Mouse (Mus musculus): ENCODE measurements around the gene Ston2. TPM values are rescaled to one million over a fixed set of nuclear protein-coding genes. Genes with fewer than 3 reads are reported as not detected.
"Not testable (repeated sequence)": the region's sequence is repeated elsewhere in the genome, so short reads cannot be mapped to it uniquely, and the experiment has no call there.

The Ston2 gene
- polyA plus RNA-seq, 1 experiment from 2014 or later: 11.1 TPM

DNA sequence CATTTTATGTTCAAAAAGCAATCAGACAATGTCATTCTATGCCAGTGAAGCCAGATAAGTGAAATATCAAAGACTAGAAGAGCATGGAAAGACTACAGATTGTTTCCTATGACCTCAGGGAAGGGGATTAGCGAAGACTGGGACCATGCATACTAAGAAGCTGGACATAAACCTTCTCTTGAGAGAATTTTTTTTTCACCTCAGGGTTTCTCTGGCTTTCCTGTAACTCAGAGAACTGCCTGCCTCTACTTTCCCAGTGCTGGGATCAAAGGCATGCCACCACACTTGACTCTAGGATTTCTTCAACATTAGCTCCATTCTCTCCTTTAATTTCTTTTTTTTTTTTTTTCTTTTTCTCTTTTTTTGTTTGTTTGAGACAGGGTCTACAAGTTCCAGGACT, 197.0 kb downstream of the Ston2 start:
- WGBS: 85% methylated on average over 1 of the region's 1 CpGs
- Histone ChIP-seq H3K27me3 (no peaks in the 10 kb centered on the region), H3K36me3 (no peaks in the 10 kb centered on the region), H3K9me3 (no peaks in the 10 kb centered on the region), H3K4me2 (peak overlapping the region; percentile 65), H3K4me1 (peaks cover 17% of the 10 kb centered on the region), H3K27ac (peak overlapping the region; percentile 100), H3K9ac (peak overlapping the region; percentile 58; the same call in 1 of the 2 replicates), H3K4me3 (0 out of 2 replicates have a peak overlapping the region, but pooled peaks have one; percentile 93)
- ATAC-seq (ENCODE audit: borderline replicate concordance, extremely low read depth, low FRiP score, low TSS enrichment): no peak

DNA sequence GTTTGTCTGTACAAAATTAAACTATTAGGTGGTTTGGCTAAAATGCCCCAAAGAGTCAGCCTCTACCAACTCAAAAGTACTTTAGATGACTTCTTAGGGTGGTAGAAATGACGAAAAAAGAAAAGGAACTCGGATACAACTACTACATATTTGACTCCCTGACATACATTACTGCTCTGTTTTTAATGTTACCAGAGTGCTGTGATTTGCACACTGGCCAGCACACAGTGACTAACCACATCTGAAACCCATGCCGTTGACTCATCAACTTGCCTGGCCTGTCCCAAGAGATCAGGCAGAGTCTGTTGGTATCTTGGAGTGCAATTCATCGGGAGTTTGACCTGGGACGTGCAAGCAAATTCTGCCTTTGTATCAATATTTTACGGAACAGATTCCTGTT, 197.5 kb downstream of the Ston2 start:
- no peaks in the 10 kb centered on the region for H3K27me3 ChIP-seq
- peak overlapping the region; percentile 58 for H3K9ac ChIP-seq
- peak overlapping the region; percentile 100 for H3K27ac ChIP-seq
- WGBS: 28% methylated on average over 6 of the region's 6 CpGs
- H3K9me3 ChIP-seq: no peaks in the 10 kb centered on the region
- 0 out of 2 replicates have a peak, but pooled peaks cover 3% of the 10 kb centered on the region for H3K36me3 ChIP-seq
- peak overlapping the region; percentile 93 for H3K4me3 ChIP-seq
- H3K4me2 ChIP-seq: peak overlapping the region; percentile 65
- H3K4me1 ChIP-seq: peaks cover 17% of the 10 kb centered on the region
- no peak for ATAC-seq (ENCODE audit: borderline replicate concordance, extremely low read depth, low FRiP score, low TSS enrichment)

DNA sequence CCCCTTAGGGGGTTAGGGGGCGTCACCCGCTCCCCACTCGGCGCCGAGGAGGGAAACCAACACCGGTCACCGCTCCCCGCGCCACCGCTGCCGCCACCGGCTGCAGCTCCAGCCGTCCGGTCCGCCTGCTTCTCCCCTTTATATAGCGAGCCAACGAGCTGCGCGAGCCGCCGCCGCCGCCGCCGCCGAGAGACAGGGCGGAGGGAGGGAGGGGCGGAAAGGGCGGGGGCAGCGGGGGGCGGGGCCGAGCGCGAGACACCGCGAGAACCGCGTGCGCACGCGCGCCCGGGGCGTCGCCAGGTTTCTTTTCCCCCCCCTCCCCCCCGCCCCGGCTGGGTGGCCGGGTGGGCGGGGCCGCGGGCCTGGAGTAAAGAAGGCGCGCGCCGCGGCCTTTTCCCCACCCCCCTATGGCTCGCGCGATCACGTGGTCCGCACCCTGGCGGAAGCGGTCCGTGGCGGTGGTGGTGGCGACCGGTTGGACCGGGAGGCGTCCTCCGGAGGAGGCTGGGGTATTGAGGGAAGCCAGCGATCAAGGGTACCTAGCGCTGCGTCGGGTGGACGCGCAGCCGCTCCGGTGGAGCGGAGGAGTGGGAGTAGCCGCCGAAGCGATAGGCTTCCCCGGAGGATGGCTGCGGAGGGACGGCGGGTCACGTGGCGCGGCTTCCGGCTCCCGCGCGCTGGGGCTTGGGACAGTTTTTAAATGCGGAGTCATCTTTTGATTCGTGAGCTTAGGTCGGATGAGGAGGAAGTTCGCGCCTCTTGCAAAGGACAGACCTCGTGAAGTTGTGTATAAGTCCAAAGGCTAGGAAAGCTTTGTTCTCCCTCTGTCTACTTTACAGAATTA, 198.1 kb downstream of the Ston2 start, which contains the start of gene Gtf2a1:
Gene Gtf2a1, minus strand, starts transcription at position 641 of the 844 bp plus-strand sequence.
- peak; percentile 90 for ATAC-seq (ENCODE audit: borderline replicate concordance, extremely low read depth, low FRiP score, low TSS enrichment)
- H3K36me3 ChIP-seq: peaks cover 6% of the 10 kb centered on the region; the same call in 1 of the 2 replicates
- no peaks in the 10 kb centered on the region for H3K9me3 ChIP-seq
- under 1% methylated on average over 69 of the region's 99 CpGs for WGBS
- H3K4me3 ChIP-seq: peak within 1 kb of the TSS; percentile 93
- H3K27ac ChIP-seq: peak within 1 kb of the TSS; percentile 100
- peak within 1 kb of the TSS; percentile 65 for H3K4me2 ChIP-seq
- no peaks in the 10 kb centered on the region for H3K27me3 ChIP-seq
- peak within 1 kb of the TSS; percentile 100 for H3K9ac ChIP-seq
- H3K4me1 ChIP-seq: peaks cover 17% of the 10 kb centered on the region

DNA sequence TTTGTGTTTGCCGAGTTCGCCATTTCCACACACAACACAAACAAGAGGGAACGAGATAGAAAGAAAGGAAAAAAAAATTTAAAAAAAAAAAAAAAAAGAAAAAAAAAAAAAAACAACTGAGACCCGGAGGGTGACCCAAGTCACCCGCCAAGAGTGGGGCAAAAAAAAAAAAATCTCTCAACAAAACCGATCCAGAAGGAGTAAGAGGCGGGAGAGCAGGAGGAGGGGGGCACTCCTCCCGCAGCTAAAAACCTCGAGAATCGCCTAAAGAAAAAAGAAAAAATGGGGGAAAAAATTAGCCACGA, 198.7 kb downstream of the Ston2 start:
- peaks cover 17% of the 10 kb centered on the region for H3K4me1 ChIP-seq
- peaks cover 11% of the 10 kb centered on the region; the same call in 1 of the 2 replicates for H3K36me3 ChIP-seq
- H3K9me3 ChIP-seq: no peaks in the 10 kb centered on the region
- peak overlapping the region; percentile 100 for H3K9ac ChIP-seq
- peak overlapping the region; percentile 54 for H3K4me2 ChIP-seq
- H3K27me3 ChIP-seq: no peaks in the 10 kb centered on the region
- WGBS: 0% methylated on average over 11 of the region's 11 CpGs
- peak overlapping the region; percentile 100 for H3K27ac ChIP-seq
- H3K4me3 ChIP-seq: peak overlapping the region; percentile 93
- no peak for ATAC-seq (ENCODE audit: borderline replicate concordance, extremely low read depth, low FRiP score, low TSS enrichment)

DNA sequence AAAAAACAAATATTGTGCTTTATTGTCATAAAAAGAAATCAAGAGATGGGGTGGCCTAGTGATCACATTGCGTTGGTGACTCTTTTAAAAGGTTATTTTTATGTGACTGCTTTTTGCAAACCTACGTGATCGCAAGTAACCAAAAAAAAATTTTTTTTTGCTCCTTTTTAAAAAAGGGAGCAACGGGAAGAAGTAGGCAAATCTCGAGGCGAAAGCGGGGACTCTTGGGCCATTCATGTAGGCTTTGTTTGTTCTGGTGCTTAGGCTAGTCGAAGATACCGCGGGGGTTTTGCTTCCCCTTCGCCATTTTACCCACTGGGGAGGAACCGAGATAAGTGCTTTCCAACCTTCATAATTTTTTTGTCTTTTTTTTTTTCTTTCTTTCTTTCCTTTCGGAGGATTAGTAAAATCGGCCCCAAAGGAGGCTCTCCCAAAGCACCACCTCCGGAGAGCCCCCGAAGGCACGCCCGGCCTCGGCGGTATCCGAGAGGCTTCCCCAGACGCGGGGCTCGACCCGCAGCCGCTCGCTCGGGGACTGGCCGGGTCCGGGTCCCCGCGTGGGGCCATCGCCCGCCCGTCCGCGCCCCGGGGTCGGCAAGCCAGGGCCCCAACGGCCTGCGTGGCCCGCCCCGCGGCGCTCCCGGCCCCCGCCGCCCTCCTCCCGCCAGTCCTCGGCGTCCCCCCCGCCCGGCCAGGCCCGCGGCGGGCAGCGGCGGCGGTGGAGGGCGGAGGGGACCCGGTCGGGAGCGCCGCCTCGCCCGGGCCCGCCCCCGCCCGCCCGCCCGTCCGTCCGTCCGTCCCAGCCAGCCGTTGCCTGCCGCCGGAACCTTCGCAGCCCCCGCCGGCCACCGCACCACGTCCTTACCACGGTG, 199.3 kb downstream of the Ston2 start:
- Histone ChIP-seq H3K4me3 (peak overlapping the region; percentile 93), H3K27me3 (no peaks in the 10 kb centered on the region), H3K9me3 (no peaks in the 10 kb centered on the region), H3K27ac (peak overlapping the region; percentile 100), H3K36me3 (peaks cover 17% of the 10 kb centered on the region; the same call in 1 of the 2 replicates), H3K4me1 (peaks cover 17% of the 10 kb centered on the region), H3K9ac (peak overlapping the region; percentile 100), H3K4me2 (peak overlapping the region; percentile 54)
- under 1% methylated on average over 56 of the region's 83 CpGs for WGBS
- 0 out of 2 replicates have a peak, but pooled peaks have one; percentile 5 for ATAC-seq (ENCODE audit: borderline replicate concordance, extremely low read depth, low FRiP score, low TSS enrichment)

DNA sequence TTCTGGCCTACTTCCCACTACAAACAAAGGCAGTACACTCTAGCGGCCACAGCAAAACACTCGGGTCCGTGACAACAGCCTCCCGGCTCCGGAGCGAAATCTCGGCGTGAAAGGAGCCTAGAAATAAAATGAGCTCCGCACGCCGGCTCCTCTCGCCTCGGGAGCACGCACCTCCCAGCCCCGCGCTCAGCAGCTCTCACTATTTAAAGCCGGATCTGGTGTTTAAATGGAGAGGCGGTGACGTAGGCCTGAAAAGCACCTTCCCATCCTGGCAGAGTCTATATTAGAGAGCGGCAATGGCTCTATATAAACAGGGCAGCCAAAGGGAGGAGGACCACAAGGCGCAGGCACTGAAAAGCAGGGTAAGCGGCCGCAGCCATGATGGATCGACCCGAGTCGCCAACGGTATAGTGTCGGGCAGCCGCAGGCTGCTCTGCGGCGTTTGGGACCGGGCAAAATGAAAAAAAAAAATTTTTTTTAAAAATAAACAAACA, 200.0 kb downstream of the Ston2 start:
- Histone ChIP-seq H3K9me3 (no peaks in the 10 kb centered on the region), H3K27ac (peak overlapping the region; percentile 100), H3K36me3 (peaks cover 21% of the 10 kb centered on the region; the same call in 1 of the 2 replicates), H3K4me2 (peak overlapping the region; percentile 54), H3K4me3 (peak overlapping the region; percentile 93), H3K4me1 (peaks cover 18% of the 10 kb centered on the region), H3K9ac (peak overlapping the region; percentile 100), H3K27me3 (no peaks in the 10 kb centered on the region)
- ATAC-seq (ENCODE audit: borderline replicate concordance, extremely low read depth, low FRiP score, low TSS enrichment): peak; percentile 85
- under 1% methylated on average over 32 of the region's 32 CpGs for WGBS

DNA sequence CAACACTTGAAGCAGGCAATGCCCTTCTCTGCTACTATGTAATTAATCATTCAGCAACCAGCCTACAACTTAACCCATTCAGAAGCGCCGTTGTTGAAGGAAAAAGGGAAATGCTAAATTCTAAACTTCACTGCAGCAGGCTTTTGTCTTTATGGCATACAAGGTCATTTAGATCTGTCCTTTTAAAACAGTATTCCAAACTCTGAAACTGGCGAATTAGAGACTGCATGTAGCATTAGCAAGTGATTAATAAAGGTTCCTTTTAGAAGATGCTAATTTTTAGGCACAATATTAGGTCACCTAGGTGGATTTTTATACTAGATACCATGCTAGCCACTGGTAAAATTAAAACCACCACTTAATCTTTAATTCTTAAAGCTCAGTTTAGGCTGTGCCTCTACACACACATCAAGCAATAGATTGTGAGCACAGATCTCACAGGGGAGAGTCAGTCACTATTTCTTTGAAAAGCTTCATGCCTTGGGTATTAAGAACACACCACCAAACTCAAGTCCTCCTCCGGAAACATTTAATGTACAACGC, 200.6 kb downstream of the Ston2 start:
- peak overlapping the region; percentile 100 for H3K27ac ChIP-seq
- H3K27me3 ChIP-seq: no peaks in the 10 kb centered on the region
- WGBS: 6% methylated on average over 5 of the region's 5 CpGs
- H3K9me3 ChIP-seq: no peaks in the 10 kb centered on the region
- peaks cover 24% of the 10 kb centered on the region; the same call in 1 of the 2 replicates for H3K36me3 ChIP-seq
- H3K4me1 ChIP-seq: peaks cover 23% of the 10 kb centered on the region
- H3K4me3 ChIP-seq: peak overlapping the region; percentile 93
- H3K9ac ChIP-seq: peak overlapping the region; percentile 100
- ATAC-seq (ENCODE audit: borderline replicate concordance, extremely low read depth, low FRiP score, low TSS enrichment): no peak
- H3K4me2 ChIP-seq: peak overlapping the region; percentile 54

DNA sequence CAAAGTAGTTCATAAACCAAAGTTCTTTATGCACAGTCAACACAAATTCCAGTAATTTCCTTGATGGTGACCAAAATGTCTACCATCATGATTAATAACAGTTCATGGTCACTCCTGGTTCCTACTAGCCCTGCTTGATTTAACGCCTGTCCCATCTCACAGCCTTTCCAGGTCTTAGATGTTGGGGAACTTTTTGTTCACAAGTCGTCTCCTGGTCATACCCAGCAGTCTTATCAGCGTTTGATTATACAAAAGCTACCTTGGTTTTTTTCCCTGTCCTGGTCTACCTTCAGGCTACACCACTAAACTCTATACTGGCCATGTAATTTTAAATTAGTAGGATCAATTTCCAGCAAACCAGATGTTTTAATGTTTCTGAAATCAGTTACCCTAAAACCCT, 201.1 kb downstream of the Ston2 start:
- 36% methylated on average over 3 of the region's 3 CpGs for WGBS
- peaks cover 24% of the 10 kb centered on the region for H3K4me1 ChIP-seq
- peaks cover 24% of the 10 kb centered on the region; the same call in 1 of the 2 replicates for H3K36me3 ChIP-seq
- peak overlapping the region; percentile 54 for H3K4me2 ChIP-seq
- H3K4me3 ChIP-seq: peak overlapping the region; percentile 93
- no peak for ATAC-seq (ENCODE audit: borderline replicate concordance, extremely low read depth, low FRiP score, low TSS enrichment)
- H3K9me3 ChIP-seq: no peaks in the 10 kb centered on the region
- H3K27me3 ChIP-seq: no peaks in the 10 kb centered on the region
- H3K9ac ChIP-seq: peak overlapping the region; percentile 100
- H3K27ac ChIP-seq: no peak overlapping the region

DNA sequence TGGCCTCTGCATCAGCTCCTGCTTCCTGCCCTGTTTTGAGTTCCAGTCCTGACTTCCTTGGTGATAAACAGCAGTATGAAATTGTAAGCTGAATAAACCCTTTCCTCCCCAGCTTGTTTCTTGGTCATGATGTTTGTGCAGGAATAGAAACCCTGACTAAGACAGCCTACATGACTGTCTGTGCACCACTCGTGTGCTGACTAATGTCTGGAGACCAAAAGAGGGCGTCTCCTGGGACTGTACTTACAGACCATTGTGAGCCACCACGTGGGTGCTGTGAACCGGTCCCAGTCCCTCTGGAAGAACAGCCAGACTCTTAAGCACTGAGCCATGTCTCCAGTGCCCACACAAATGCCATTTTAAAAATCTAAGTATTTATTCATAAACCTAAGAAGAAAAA, 202.4 kb downstream of the Ston2 start:
- not testable (repeated sequence) for H3K4me3 ChIP-seq, H3K27me3 ChIP-seq
- WGBS: 92% methylated on average over 4 of the region's 4 CpGs

DNA sequence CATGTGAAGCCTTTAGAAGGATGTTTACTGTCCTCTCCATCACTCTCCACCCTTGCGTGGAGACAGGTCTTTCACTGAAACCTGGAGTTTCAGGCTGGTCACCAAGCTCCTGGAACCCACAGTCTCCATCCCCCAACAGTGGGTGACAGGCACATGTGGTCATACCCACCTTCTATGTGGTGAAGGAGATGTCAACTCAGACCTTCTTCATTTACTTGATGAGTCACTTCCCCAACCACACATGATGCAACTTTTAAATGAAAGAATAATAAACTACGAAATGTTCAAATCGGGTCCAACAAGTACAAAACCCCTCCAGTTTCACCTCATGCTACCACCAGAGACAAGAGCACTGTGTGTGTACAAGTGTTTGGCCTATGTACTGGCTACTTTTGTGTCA, 203.0 kb downstream of the Ston2 start:
- ATAC-seq (ENCODE audit: borderline replicate concordance, extremely low read depth, low FRiP score, low TSS enrichment): no peak
- 86% methylated on average over 3 of the region's 3 CpGs for WGBS

More for the DNA sequence above, 202.4 kb downstream of the Ston2 start:
- Histone ChIP-seq H3K4me1 (peaks cover 19% of the 10 kb centered on the region), H3K36me3 (peaks cover 24% of the 10 kb centered on the region; the same call in 1 of the 2 replicates)
- not testable (repeated sequence) for ATAC-seq (ENCODE audit: borderline replicate concordance, extremely low read depth, low FRiP score, low TSS enrichment); H3K27ac ChIP-seq; H3K4me2 ChIP-seq; H3K9ac ChIP-seq; H3K9me3 ChIP-seq

DNA sequence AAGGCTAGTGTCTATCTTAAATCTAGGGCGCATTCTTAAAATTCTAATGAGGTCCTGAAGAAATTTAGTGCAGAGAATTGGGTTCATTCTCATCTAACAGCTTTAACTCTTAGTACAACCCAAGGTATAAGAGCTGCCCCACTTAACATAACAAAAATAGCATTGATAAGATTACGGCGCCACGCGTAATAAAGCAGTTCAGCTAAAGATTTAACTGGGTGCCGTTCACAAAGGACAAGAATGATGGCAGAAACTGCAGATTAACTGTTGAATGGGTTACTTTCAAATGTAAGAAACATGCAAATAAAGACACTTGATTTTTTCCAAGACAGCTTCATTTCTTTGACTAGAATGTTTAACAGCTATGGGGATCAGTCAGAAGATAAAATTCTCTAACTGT, 204.8 kb downstream of the Ston2 start:
- WGBS: 64% methylated on average over 6 of the region's 6 CpGs
- Histone ChIP-seq H3K36me3 (peaks cover 27% of the 10 kb centered on the region; the same call in 1 of the 2 replicates), H3K4me3 (no peak overlapping the region), H3K4me1 (peaks cover 17% of the 10 kb centered on the region; the same call in 1 of the 2 replicates), H3K27me3 (no peaks in the 10 kb centered on the region), H3K4me2 (no peak overlapping the region), H3K9me3 (no peaks in the 10 kb centered on the region), H3K9ac (no peak overlapping the region), H3K27ac (no peak overlapping the region)
- no peak for ATAC-seq (ENCODE audit: borderline replicate concordance, extremely low read depth, low FRiP score, low TSS enrichment)

More for the DNA sequence above, 203.0 kb downstream of the Ston2 start:
- H3K27me3 ChIP-seq: no peaks in the 10 kb centered on the region
- no peak overlapping the region for H3K4me3 ChIP-seq
- H3K36me3 ChIP-seq: peaks cover 24% of the 10 kb centered on the region; the same call in 1 of the 2 replicates
- H3K4me1 ChIP-seq: peaks cover 17% of the 10 kb centered on the region; the same call in 1 of the 2 replicates
- H3K4me2 ChIP-seq: no peak overlapping the region
- H3K27ac ChIP-seq: no peak overlapping the region
- H3K9me3 ChIP-seq: no peaks in the 10 kb centered on the region
- no peak overlapping the region for H3K9ac ChIP-seq

All from lung, embryonic 15.5 days (tissue).